Mouse (Mus musculus) adrenal gland, postnatal 10 days (tissue): ENCODE data around the gene Ccdc88c. TPM values are rescaled to one million over a fixed set of nuclear protein-coding genes. Genes with fewer than 3 reads are reported as not detected.

Experiments
- DNase-seq: peaks from one replicate; pipeline ENCODE4 v3.0.0; 2021; ENCODE audit warnings: mixed read lengths
- long read RNA-seq, 2 experiments: library from polyadenylated mRNA; stranded (forward); transcript quantifications; one replicate each; pipeline ENCODE4 v2.0.0; 2021
- total RNA-seq, 2 experiments: library from RNA; stranded (reverse); gene quantifications; 2 replicates each; pipeline ENCODE4 v1.2.3; 2021

Ccdc88c gene
- total RNA-seq = 10 to 100 TPM in 1 of 2 experiments, 1 to 10 TPM in 1; 9.2 to 16.4 TPM
- long read RNA-seq, experiment 1, partial matches to known transcripts = 0 of 3 reads
- long read RNA-seq, experiment 1, other reads (novel, unspliced or antisense) = 3 of 3 reads
- long read RNA-seq, experiment 2, partial matches to known transcripts = 2 of 5 reads
- long read RNA-seq, experiment 2, other reads (novel, unspliced or antisense) = 3 of 5 reads

GRCm38 (mm10) chr12:101028954-101029731 is at the start of gene Ccdc88c:
Gene Ccdc88c, minus strand, starts transcription at chr12:101029056.
- peak; percentile 85 for DNase-seq

GRCm38 (mm10) chr12:101077955-101078354 is 49.1 kb upstream of the Ccdc88c start:
- no peak for DNase-seq

GRCm38 (mm10) chr12:101075433-101075832 is 46.6 kb upstream of the Ccdc88c start:
- DNase-seq = no peak

- DNase-seq = no peak
These were observed 46.1 kb upstream of the Ccdc88c start for GRCm38 (mm10) chr12:101074821-101075429.

GRCm38 (mm10) chr12:101069813-101070212 is 41.0 kb upstream of the Ccdc88c start:
- DNase-seq = no peak

- DNase-seq = no peak
These were observed 37.5 kb upstream of the Ccdc88c start for GRCm38 (mm10) chr12:101066329-101066728.

GRCm38 (mm10) chr12:101039956-101040355 is 11.1 kb upstream of the Ccdc88c start:
- DNase-seq = no peak

- DNase-seq = no peak
These were observed 456 bp downstream of the Ccdc88c start for GRCm38 (mm10) chr12:101028247-101028953.

- no peak for DNase-seq
These were observed 1.2 kb downstream of the Ccdc88c start for GRCm38 (mm10) chr12:101027451-101028246.

- no peak for DNase-seq
These were observed 1.9 kb downstream of the Ccdc88c start for GRCm38 (mm10) chr12:101026946-101027345.

- no peak for DNase-seq
These were observed 2.3 kb downstream of the Ccdc88c start for GRCm38 (mm10) chr12:101026518-101026917.

- DNase-seq = no peak
These were observed 2.8 kb downstream of the Ccdc88c start for GRCm38 (mm10) chr12:101026025-101026424.

- no peak for DNase-seq
These were observed 3.5 kb downstream of the Ccdc88c start for GRCm38 (mm10) chr12:101025379-101025778.

GRCm38 (mm10) chr12:101024824-101025223 is 4.0 kb downstream of the Ccdc88c start:
- DNase-seq = no peak

- no peak for DNase-seq
These were observed 5.7 kb downstream of the Ccdc88c start for GRCm38 (mm10) chr12:101023143-101023542.

- no peak for DNase-seq
These were observed 6.5 kb downstream of the Ccdc88c start for GRCm38 (mm10) chr12:101022353-101022752.

GRCm38 (mm10) chr12:101021484-101022226 is 7.2 kb downstream of the Ccdc88c start:
- DNase-seq = no peak

GRCm38 (mm10) chr12:101020210-101021015 is 8.4 kb downstream of the Ccdc88c start:
- DNase-seq = no peak

GRCm38 (mm10) chr12:101019443-101019842 is 9.4 kb downstream of the Ccdc88c start:
- no peak for DNase-seq

GRCm38 (mm10) chr12:101019031-101019430 is 9.8 kb downstream of the Ccdc88c start:
- DNase-seq = no peak
